Mouse (Mus musculus) liver, embryonic 14.5 days (tissue): ENCODE measurements around the gene Rbak.
A peak's percentile ranks its signal among the peaks of the same experiment; 100 is the strongest.

Experiments
- CTCF ChIP-seq: IDR thresholded peaks from 2 replicates; pipeline ENCODE4 v1.5.1; 2016; ENCODE audit warnings: antibody characterized with exemption, low read depth, control low read depth
- EP300 ChIP-seq: IDR thresholded peaks from 2 replicates; pipeline ENCODE4 v1.6.1; 2016; ENCODE audit warnings: antibody characterized with exemption, low read depth

DNA sequence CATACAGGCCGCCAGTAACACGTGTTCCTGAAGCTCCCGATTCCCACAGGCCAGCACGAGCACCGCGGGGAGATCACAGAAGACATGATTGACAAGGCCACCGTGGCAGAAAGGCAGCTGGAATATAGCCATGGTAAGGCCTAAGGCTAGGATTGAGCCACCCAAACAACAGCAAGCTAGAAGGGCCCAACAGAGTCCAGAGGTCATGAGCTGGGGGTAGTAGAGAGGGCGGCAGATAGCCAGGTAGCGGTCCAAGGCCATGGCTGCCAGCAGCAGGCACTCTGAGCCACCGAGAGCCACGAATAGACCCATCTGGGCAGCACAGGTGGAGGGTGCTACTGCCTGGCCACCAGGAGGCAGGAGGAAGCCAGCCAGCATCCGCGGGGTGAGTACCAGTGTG, 43.0 kb downstream of the Rbak start:
- TF ChIP-seq CTCF (peak; percentile 36), EP300 (no peak)
